Mouse (Mus musculus) liver, embryonic 13.5 days (tissue): Measurements from ENCODE around the gene Bbof1. TPM values are rescaled to one million over a fixed set of nuclear protein-coding genes. Genes with fewer than 3 reads are reported as not detected.

ENCODE experiments used
- ATAC-seq: fragments of 200-750 bp; cut with Nextera tagmentation; 2 replicates; pipeline ENCODE4 v1.8.0; 2017; ENCODE audit warnings: low read depth, mild to moderate bottlenecking, moderate number of reproducible peaks, moderate library complexity
- DNase-seq: peaks from one replicate; pipeline ENCODE4 v3.0.0; 2022
- H3K27ac ChIP-seq: fragments of 300-500 bp; sonication (generic); 2 replicates; pipeline ENCODE4 v1.5.1; 2015; ENCODE audit warnings: moderate library complexity, mild to moderate bottlenecking, inconsistent platforms
- H3K27me3 ChIP-seq: fragments of 300-500 bp; sonication (generic); 2 replicates; pipeline ENCODE4 v1.6.1; 2015; ENCODE audit warnings: mild to moderate bottlenecking, inconsistent platforms
- H3K36me3 ChIP-seq: fragments of 300-500 bp; sonication (generic); 2 replicates; pipeline ENCODE4 v1.6.1; 2015; ENCODE audit warnings: mild to moderate bottlenecking, inconsistent platforms
- H3K4me1 ChIP-seq: fragments of 300-500 bp; sonication (generic); replicated peaks from 2 replicates; pipeline ENCODE4 v1.6.1; 2015; ENCODE audit warnings: inconsistent platforms
- H3K4me2 ChIP-seq: fragments of 300-500 bp; sonication (generic); 2 replicates; pipeline ENCODE4 v1.6.1; 2015; ENCODE audit warnings: inconsistent platforms, mild to moderate bottlenecking, moderate library complexity
- H3K4me3 ChIP-seq: fragments of 300-500 bp; sonication (generic); replicated peaks from 2 replicates; pipeline ENCODE4 v1.5.1; 2015; ENCODE audit warnings: mild to moderate bottlenecking, inconsistent platforms
- H3K9ac ChIP-seq: fragments of 300-500 bp; sonication (generic); 2 replicates; pipeline ENCODE4 v1.6.1; 2015; ENCODE audit warnings: mild to moderate bottlenecking, inconsistent platforms
- H3K9me3 ChIP-seq: fragments of 300-500 bp; sonication (generic); replicated peaks from 2 replicates; pipeline ENCODE4 v1.6.1; 2016; ENCODE audit warnings: inconsistent platforms
- WGBS: fragments of 180-500 bp; shearing (Covaris S2); methylation state at CpG from one replicate; pipeline ENCODE4 v1.1.7; 2015; ENCODE audit not compliant: insufficient replicate concordance; 5-methylcytosine and 5-hydroxymethylcytosine counted together
- polyA plus RNA-seq: library from polyadenylated mRNA; unstranded; fragments of >200 nt; fragmentation: Nextera tagmentation; extraction: Ambion mirVana; gene quantifications from 2 replicates; pipeline ENCODE4 v1.2.1, GENCODE M21; 2015

Bbof1 gene
- polyA plus RNA-seq, 1 experiment from 2014 or later = 0.24 TPM

DNA sequence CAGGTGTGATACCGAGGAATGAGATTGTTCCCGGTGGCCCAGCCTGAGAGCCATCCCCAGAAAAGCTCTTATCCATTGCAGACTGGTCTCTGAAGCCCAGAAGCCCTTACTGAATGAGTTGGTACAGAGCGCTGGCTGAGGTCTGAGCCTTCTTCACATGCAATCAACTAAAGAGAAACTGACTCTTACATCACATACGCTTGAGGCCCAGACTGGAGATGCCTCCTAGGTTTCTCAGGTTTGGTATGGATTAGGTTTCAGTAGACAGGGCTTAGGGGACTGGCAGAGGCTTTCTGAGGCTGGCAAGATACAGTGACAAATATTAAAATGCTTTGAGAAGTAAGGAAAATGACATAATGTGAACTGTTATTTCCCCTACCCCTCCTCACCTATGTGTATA lies 23.5 kb upstream of the Bbof1 start:
- H3K36me3 ChIP-seq = peaks cover 6% of the 10 kb centered on the region; the same call in 1 of the 2 replicates
- H3K9ac ChIP-seq = no peak overlapping the region
- no peaks in the 10 kb centered on the region for H3K9me3 ChIP-seq
- DNase-seq = no peak
- H3K4me3 ChIP-seq = no peak overlapping the region
- WGBS = 77% methylated on average over 4 of the region's 4 CpGs
- no peaks in the 10 kb centered on the region for H3K27me3 ChIP-seq
- no peak overlapping the region for H3K4me2 ChIP-seq
- peaks cover 21% of the 10 kb centered on the region for H3K4me1 ChIP-seq
- ATAC-seq = no peak
- peak overlapping the region; percentile 61; the same call in 1 of the 2 replicates for H3K27ac ChIP-seq

GRCm38 (mm10) chr12:84388097-84388496 lies 20.8 kb upstream of the Bbof1 start:
- H3K27ac ChIP-seq = no peak overlapping the region

GRCm38 (mm10) chr12:84388774-84389400 lies 20.0 kb upstream of the Bbof1 start:
- Histone ChIP-seq H3K27ac (no peak overlapping the region), H3K9me3 (no peaks in the 10 kb centered on the region), H3K9ac (no peak overlapping the region), H3K4me1 (peaks cover 15% of the 10 kb centered on the region), H3K36me3 (no peaks in the 10 kb centered on the region), H3K4me3 (no peak overlapping the region), H3K4me2 (0 out of 2 replicates have a peak overlapping the region, but pooled peaks have one; percentile 3), H3K27me3 (no peaks in the 10 kb centered on the region)
- DNase-seq (no peak), ATAC-seq (0 out of 2 replicates have a peak, but pooled peaks have one; percentile 45)
- 27% methylated on average over 14 of the region's 14 CpGs for WGBS

More at GRCm38 (mm10) chr12:84388097-84388496, 20.8 kb upstream of the Bbof1 start:
- 0 out of 2 replicates have a peak, but pooled peaks cover 1% of the 10 kb centered on the region for H3K36me3 ChIP-seq
- ATAC-seq = no peak
- no peak overlapping the region for H3K9ac ChIP-seq
- WGBS = 81% methylated on average over 8 of the region's 8 CpGs
- H3K4me1 ChIP-seq = peaks cover 19% of the 10 kb centered on the region
- H3K4me3 ChIP-seq = no peak overlapping the region
- no peak overlapping the region for H3K4me2 ChIP-seq
- no peak for DNase-seq
- no peaks in the 10 kb centered on the region for H3K27me3 ChIP-seq
- H3K9me3 ChIP-seq = no peaks in the 10 kb centered on the region

DNA sequence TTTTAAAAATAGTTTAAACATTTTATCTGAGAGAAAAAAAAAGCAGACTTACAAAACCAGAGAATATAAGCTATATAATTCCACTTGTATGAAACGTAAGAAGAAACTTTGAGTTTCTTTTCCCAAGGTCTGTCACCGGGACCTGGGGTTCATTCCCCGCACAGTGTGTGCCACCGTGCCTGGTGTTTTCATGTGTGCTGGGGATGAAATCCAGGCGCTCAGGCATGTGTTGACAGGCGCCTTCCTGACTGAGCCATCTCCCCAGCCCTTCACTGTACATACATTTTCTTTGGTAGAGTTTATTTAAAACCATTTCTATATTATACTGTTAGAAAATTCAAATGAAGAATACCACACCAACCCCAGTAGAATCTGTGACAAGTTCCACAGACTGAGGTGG lies 18.5 kb upstream of the Bbof1 start:
- Histone ChIP-seq H3K4me3 (no peak overlapping the region), H3K27ac (no peak overlapping the region), H3K9me3 (no peaks in the 10 kb centered on the region), H3K9ac (no peak overlapping the region), H3K36me3 (no peaks in the 10 kb centered on the region), H3K27me3 (no peaks in the 10 kb centered on the region), H3K4me2 (no peak overlapping the region), H3K4me1 (peaks cover 8% of the 10 kb centered on the region)
- ATAC-seq = no peak
- DNase-seq = no peak
- 69% methylated on average over 6 of the region's 6 CpGs for WGBS

DNA sequence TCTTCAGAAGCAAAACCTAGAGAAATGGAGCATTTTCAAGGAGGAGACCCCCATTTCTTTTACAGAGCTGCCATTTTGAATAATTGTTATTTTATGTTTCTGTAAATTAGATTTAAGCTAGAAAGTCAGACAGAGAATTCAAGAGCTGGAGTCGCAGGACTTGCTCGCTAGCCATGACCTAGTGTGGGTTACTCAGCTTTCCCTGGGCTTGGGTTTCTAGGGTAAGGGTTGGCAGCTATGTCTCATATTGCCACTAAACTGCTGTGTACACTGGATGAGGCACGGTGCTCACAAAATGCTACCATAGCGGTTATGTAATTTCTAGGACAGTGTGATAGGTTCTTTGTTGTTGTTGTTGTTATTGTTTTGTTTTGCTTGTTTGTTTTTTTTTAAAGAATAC lies 16.2 kb upstream of the Bbof1 start:
- H3K9ac ChIP-seq = no peak overlapping the region
- ATAC-seq = no peak
- no peaks in the 10 kb centered on the region for H3K27me3 ChIP-seq
- no peak overlapping the region for H3K27ac ChIP-seq
- H3K36me3 ChIP-seq = no peaks in the 10 kb centered on the region
- no peak overlapping the region for H3K4me2 ChIP-seq
- H3K4me1 ChIP-seq = peaks cover 11% of the 10 kb centered on the region
- no peak for DNase-seq
- 92% methylated on average over 4 of the region's 4 CpGs for WGBS
- no peaks in the 10 kb centered on the region for H3K9me3 ChIP-seq
- H3K4me3 ChIP-seq = no peak overlapping the region

- ATAC-seq = no peak
- Histone ChIP-seq H3K4me2 (no peak overlapping the region), H3K27me3 (no peaks in the 10 kb centered on the region), H3K4me1 (peaks cover 3% of the 10 kb centered on the region; the same call in 1 of the 2 replicates), H3K36me3 (no peaks in the 10 kb centered on the region), H3K9me3 (no peaks in the 10 kb centered on the region), H3K27ac (no peak overlapping the region), H3K4me3 (no peak overlapping the region), H3K9ac (no peak overlapping the region)
- WGBS = 77% methylated on average over 5 of the region's 5 CpGs
- no peak for DNase-seq
These were observed 15.0 kb upstream of the Bbof1 start for GRCm38 (mm10) chr12:84393847-84394246.

GRCm38 (mm10) chr12:84396947-84397679 lies 11.8 kb upstream of the Bbof1 start:
- ATAC-seq (peak; percentile 58), DNase-seq (no peak)
- Histone ChIP-seq H3K4me2 (no peak overlapping the region), H3K9me3 (no peaks in the 10 kb centered on the region), H3K36me3 (no peaks in the 10 kb centered on the region), H3K27me3 (no peaks in the 10 kb centered on the region), H3K4me1 (peaks cover 23% of the 10 kb centered on the region), H3K9ac (no peak overlapping the region), H3K4me3 (no peak overlapping the region), H3K27ac (peak overlapping the region; percentile 29; the same call in 1 of the 2 replicates)
- WGBS = 74% methylated on average over 14 of the region's 14 CpGs

DNA sequence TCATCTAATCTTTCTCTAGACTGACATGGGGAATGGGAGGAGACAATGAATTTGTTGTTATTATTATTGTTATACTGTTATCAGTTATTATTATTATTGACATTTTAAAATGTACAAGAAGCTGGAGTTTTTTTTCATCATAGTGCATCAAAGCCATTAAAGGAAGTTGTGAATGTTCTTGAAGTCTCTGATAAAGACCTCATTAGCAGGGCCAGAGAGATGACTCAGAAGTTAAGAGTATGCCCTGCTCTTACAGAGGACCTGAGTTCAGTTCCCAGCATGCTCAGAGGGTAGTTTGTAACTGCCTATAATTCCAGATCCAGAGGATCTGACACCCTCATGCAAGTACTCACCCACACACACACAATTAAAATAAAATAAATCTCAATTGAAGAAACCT lies 11.2 kb upstream of the Bbof1 start:
- no peak overlapping the region for H3K9ac ChIP-seq
- ATAC-seq (no peak), DNase-seq (no peak)
- H3K4me1 ChIP-seq = peaks cover 23% of the 10 kb centered on the region
- no peaks in the 10 kb centered on the region for H3K36me3 ChIP-seq
- H3K4me3 ChIP-seq = no peak overlapping the region
- no peaks in the 10 kb centered on the region for H3K27me3 ChIP-seq
- no peak overlapping the region for H3K4me2 ChIP-seq
- H3K27ac ChIP-seq = no peak overlapping the region
- no peaks in the 10 kb centered on the region for H3K9me3 ChIP-seq

DNA sequence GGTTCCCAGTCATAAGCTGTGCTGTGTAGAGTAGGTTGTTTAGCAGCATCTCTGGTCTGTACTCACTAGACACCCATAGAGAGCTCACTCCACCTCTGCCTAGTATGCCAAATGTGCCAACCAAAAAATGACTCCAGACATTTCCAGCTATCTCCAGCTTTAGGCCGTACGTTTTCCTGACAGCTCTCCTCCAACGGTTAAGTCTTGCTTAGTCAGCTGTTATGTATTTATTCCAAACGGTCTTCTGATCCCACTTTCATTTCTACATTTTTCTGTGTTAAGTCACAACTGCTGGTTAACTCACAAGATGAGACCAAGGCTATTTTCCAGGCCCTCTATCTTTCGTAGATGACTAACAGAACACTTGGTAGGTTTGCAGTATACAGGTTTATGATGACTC lies 10.2 kb upstream of the Bbof1 start:
- H3K4me2 ChIP-seq = no peak overlapping the region
- no peaks in the 10 kb centered on the region for H3K36me3 ChIP-seq
- no peak overlapping the region for H3K4me3 ChIP-seq
- no peaks in the 10 kb centered on the region for H3K9me3 ChIP-seq
- no peak overlapping the region for H3K27ac ChIP-seq
- H3K4me1 ChIP-seq = peaks cover 23% of the 10 kb centered on the region
- ATAC-seq = no peak
- no peaks in the 10 kb centered on the region for H3K27me3 ChIP-seq
- WGBS = 79% methylated on average over 5 of the region's 5 CpGs
- no peak for DNase-seq
- H3K9ac ChIP-seq = no peak overlapping the region

GRCm38 (mm10) chr12:84399135-84399534 lies 9.7 kb upstream of the Bbof1 start:
- no peaks in the 10 kb centered on the region for H3K36me3 ChIP-seq
- 0 out of 2 replicates have a peak overlapping the region, but pooled peaks have one; percentile 1 for H3K4me2 ChIP-seq
- no peak overlapping the region for H3K4me3 ChIP-seq
- no peaks in the 10 kb centered on the region for H3K9me3 ChIP-seq
- ATAC-seq = no peak
- H3K27me3 ChIP-seq = no peaks in the 10 kb centered on the region
- WGBS = 76% methylated on average over 9 of the region's 9 CpGs
- no peak overlapping the region for H3K9ac ChIP-seq
- DNase-seq = no peak
- H3K27ac ChIP-seq = peak overlapping the region; percentile 68; the same call in 1 of the 2 replicates
- peaks cover 23% of the 10 kb centered on the region for H3K4me1 ChIP-seq

GRCm38 (mm10) chr12:84399663-84400062 lies 9.2 kb upstream of the Bbof1 start:
- H3K4me2 ChIP-seq = 0 out of 2 replicates have a peak overlapping the region, but pooled peaks have one; percentile 1
- H3K9ac ChIP-seq = no peak overlapping the region
- H3K27me3 ChIP-seq = no peaks in the 10 kb centered on the region
- ATAC-seq = no peak
- H3K27ac ChIP-seq = peak overlapping the region; percentile 68
- no peak for DNase-seq
- 63% methylated on average over 9 of the region's 9 CpGs for WGBS
- H3K4me1 ChIP-seq = peaks cover 23% of the 10 kb centered on the region
- H3K4me3 ChIP-seq = no peak overlapping the region
- H3K36me3 ChIP-seq = no peaks in the 10 kb centered on the region
- H3K9me3 ChIP-seq = no peaks in the 10 kb centered on the region
